Mouse (Mus musculus) mouse embryonic stem cell (cell line): ENCODE measurements at regions not wholly inside any gene's neighbourhood (a gene's known extent, or its start where the extent isn't known, plus 50 kb on each side); places are given as distances from the start of the nearest gene placed in this dataset.

ENCODE experiments used
- in situ Hi-C, 2 experiments: fragments of 300-500 bp; cut with MboI; formaldehyde crosslinking; loops; 1 replicate in 1 of 2; 3 replicates in 1 of 2; pipeline ENCODE4 v1.14.3; 2019 to 2020; ENCODE audit warnings: low sequenced_read_pairs in 2 of 2, low pct_unique_long_range_greater_than_20kb in 1 of 2, mixed read lengths in 1 of 2; ENCODE audit not compliant: unreplicated experiment in 1 of 2

GRCm38 (mm10) chr9:113378525-113378924, 329.5 kb downstream of the Pdcd6ip start:
- in situ Hi-C loops: no loop called here

GRCm38 (mm10) chr9:113371718-113372306, 336.2 kb downstream of the Pdcd6ip start:
- in situ Hi-C loops: no loop called here

- in situ Hi-C loops: no loop called here
Measured at GRCm38 (mm10) chr9:113347942-113348341, 360.1 kb downstream of the Pdcd6ip start.

- in situ Hi-C loops: no loop called here
Measured at GRCm38 (mm10) chr9:113346531-113346930, 361.5 kb downstream of the Pdcd6ip start.

- in situ Hi-C loops: no loop called here
Measured at GRCm38 (mm10) chr9:113342131-113342530, 365.9 kb downstream of the Pdcd6ip start.

DNA sequence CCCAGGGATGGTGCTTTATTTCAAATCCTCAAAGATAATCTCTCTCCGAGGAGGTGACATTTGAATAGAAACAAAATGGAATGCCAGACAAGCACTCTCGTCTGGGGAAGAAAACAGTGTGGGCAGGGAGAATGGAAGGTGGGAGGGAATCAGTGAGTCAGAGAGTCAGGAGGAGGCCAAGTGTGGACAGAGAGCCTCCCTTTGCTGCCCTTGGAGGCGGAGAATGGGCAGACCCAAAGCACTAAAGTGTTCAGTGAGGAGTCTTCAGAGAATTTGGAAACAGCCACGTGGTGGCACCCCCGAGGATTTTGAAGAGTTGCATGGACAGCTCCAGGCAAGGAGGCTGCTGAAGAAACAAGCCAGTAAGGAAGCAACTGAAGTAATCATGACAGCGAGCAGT, 367.2 kb downstream of the Pdcd6ip start:
- in situ Hi-C loops: no loop called here

DNA sequence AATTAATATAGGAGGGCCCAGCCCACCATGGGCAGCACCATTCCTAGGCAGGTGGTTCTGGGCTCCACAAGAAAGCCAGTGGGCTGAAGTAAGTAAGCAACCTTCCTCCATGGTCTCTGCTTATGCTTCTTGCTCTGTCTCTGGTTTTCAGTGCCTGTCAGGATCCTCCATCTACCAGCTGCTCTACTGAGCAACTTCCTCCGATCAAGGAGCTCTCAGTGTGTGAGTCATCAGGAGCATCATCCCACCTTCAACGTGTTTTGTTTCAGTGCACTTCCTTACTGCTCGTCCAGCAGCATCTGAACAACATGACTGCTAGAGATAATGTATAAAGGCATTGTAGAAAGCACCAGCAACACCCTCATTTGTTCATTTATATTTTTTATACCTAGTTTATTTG, 368.0 kb downstream of the Pdcd6ip start:
- in situ Hi-C loops: no loop called here

DNA sequence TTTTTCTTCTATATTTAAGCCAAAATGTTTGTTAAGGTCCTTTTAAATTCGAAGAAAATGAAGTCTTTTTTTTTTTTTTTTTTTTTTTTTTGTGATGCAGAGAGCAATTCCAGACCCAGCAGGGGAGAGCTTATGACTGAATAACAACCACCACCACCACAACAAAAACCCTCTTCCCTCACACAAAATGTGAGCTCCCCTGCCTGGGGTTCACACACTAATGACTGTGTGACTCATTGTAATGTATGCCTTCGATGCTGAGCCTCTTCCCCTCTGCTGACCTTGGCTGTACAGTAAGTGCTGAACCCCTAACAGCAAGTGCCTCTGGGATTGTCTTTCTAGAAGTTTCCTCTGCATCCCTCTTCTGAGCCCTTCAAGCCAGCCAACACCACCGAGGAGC, 383.6 kb downstream of the Pdcd6ip start:
- in situ Hi-C loops: no loop called here

DNA sequence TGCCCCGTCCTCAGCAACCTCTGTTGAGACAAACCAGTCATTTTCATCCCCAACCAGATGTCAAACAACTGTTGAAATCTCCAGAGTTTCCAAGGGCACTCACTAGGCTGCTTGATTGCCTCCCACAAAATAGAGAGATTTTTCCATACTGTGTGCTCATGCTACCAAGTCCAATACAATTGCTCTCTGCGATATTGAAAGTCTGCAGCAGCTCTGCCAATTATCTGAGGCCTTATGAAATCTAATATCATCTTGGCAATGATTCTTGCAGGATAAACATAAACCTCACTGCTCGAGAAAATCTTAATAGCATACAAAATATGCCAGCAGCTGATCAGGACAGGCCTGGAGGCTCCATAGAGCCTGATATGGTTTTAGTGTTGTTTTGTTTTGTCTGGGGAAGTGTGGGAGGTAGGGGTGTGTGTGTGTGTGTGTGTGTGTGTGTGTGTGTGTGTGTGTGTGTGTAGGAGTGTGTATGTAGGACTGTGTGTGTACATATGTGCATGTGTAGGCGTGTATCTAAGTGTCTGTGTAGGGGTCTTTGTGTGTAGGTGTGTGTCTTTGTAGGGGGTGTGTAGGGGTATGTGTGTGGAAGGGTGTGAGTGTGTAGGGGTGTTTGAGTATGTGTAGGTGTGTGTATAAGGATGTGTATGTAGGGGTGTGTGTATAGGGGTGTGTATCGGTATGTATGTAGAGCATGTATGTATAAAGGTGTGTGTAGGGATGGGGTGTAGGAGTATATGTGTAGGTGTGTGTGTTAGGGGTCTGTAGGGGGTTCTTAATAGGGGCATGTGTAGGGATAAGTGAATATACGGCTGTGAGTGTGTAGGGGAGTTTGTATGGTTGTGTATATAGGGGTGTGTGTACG, 398.1 kb downstream of the Pdcd6ip start:
- in situ Hi-C loops: no loop called here

GRCm38 (mm10) chr9:113305761-113306160, 402.3 kb downstream of the Pdcd6ip start:
- in situ Hi-C loops: no loop called here

GRCm38 (mm10) chr9:113302429-113302828, 405.6 kb downstream of the Pdcd6ip start:
- in situ Hi-C loops: no loop called here

DNA sequence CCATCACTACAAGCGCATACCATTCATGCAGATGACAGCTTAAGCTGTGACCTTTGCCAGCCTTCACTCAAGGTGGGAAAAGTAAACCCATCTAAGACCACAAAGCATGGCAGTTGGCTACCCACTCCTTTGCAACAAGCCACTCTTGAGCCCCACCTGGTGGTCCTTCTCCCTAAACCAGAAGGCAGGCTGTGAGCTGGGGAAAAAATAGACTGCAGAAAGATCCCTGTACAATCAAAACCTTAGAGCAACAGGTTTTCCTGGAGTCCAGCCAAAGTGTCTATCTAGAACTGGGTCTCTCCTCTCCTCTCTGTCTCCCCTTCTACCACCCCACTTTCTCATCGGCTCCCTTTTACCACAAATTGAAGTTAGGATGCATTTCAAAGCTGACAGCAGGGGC, 407.2 kb downstream of the Pdcd6ip start:
- in situ Hi-C loops: no loop called here

GRCm38 (mm10) chr9:113299900-113300299, 408.2 kb downstream of the Pdcd6ip start:
- in situ Hi-C loops: no loop called here

GRCm38 (mm10) chr9:113295850-113296467, 412.1 kb downstream of the Pdcd6ip start:
- in situ Hi-C loops: no loop called here

GRCm38 (mm10) chr9:113287397-113287796, 420.7 kb downstream of the Pdcd6ip start:
- in situ Hi-C loops: no loop called here

- in situ Hi-C loops: no loop called here
Measured at GRCm38 (mm10) chr9:113283244-113283643, 424.8 kb downstream of the Pdcd6ip start.

DNA sequence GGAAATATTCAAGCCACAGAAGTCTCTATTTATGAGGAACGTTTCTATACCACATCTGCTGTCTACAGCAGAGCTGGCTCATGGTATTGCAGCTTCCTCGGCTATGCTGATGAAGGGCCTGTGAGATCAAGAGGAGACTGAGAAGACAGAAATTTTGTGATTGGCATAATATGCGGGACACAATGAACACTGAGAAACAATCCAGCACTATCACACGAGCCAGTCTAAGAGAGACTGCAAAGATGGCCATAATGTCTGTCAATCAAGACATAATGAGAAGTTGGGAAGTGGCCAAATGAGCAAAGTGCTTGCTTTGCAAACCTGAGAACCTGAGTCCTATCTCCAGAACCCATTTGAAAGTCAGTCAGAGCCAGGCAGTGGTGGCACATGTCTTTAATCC, 437.5 kb downstream of the Pdcd6ip start:
- in situ Hi-C loops: no loop called here

GRCm38 (mm10) chr9:113267696-113268095, 440.4 kb downstream of the Pdcd6ip start:
- in situ Hi-C loops: no loop called here

- in situ Hi-C loops: no loop called here
Measured at GRCm38 (mm10) chr9:113263636-113264035, 444.4 kb downstream of the Pdcd6ip start.

GRCm38 (mm10) chr9:113260296-113260695, 447.8 kb downstream of the Pdcd6ip start:
- in situ Hi-C loops: no loop called here
